Mouse (Mus musculus): ENCODE measurements around the gene Sos2.
"Not testable (repeated sequence)": the region's sequence is repeated elsewhere in the genome, so short reads cannot be mapped to it uniquely, and the experiment has no call there.

The Sos2 gene

GRCm38 (mm10) chr12:69569926-69570325 is 111.7 kb downstream of the Sos2 start:
- DNase-seq (ENCODE audit: extremely low spot score), result no peak

GRCm38 (mm10) chr12:69568266-69568665 is 113.4 kb downstream of the Sos2 start:
- DNase-seq (ENCODE audit: extremely low spot score), result no peak

GRCm38 (mm10) chr12:69561006-69561405 is 120.6 kb downstream of the Sos2 start:
- not testable (repeated sequence) for DNase-seq (ENCODE audit: extremely low spot score)

GRCm38 (mm10) chr12:69556221-69556861 is 125.3 kb downstream of the Sos2 start:
- DNase-seq (ENCODE audit: extremely low spot score), result no peak

- DNase-seq (ENCODE audit: extremely low spot score), result no peak
Measured at GRCm38 (mm10) chr12:69545456-69546178, 136.0 kb downstream of the Sos2 start.

- DNase-seq (ENCODE audit: extremely low spot score), result no peak
Measured at GRCm38 (mm10) chr12:69544994-69545393, 136.7 kb downstream of the Sos2 start.

- DNase-seq (ENCODE audit: extremely low spot score), result no peak
Measured at GRCm38 (mm10) chr12:69544562-69544961, 137.1 kb downstream of the Sos2 start.

- DNase-seq (ENCODE audit: extremely low spot score), result no peak
Measured at GRCm38 (mm10) chr12:69542376-69542775, 139.3 kb downstream of the Sos2 start.

GRCm38 (mm10) chr12:69541663-69542062 is 140.0 kb downstream of the Sos2 start:
- DNase-seq (ENCODE audit: extremely low spot score), result no peak

- DNase-seq (ENCODE audit: extremely low spot score), result no peak
Measured at GRCm38 (mm10) chr12:69539353-69539752, 142.3 kb downstream of the Sos2 start.

- no peak for DNase-seq (ENCODE audit: extremely low spot score)
Measured at GRCm38 (mm10) chr12:69538362-69538950, 143.2 kb downstream of the Sos2 start.

GRCm38 (mm10) chr12:69537675-69538361 is 143.8 kb downstream of the Sos2 start:
- peak; percentile 55 for DNase-seq (ENCODE audit: extremely low spot score)

GRCm38 (mm10) chr12:69537243-69537674 is 144.4 kb downstream of the Sos2 start:
- DNase-seq (ENCODE audit: extremely low spot score), result no peak

GRCm38 (mm10) chr12:69536616-69537242 is 144.9 kb downstream of the Sos2 start:
- DNase-seq (ENCODE audit: extremely low spot score), result no peak

Data from embryo, embryonic 9.5 days (tissue).